Mouse (Mus musculus) retina, postnatal 1 day (tissue): Measurements from ENCODE around the gene Add1.

ENCODE experiments used
- DNase-seq: peaks from one replicate; pipeline ENCODE4 v3.0.0-alpha.2; 2012

Gene Add1

GRCm38 (mm10) chr5:34632996-34633395 is 59.5 kb downstream of the Add1 start:
- DNase-seq: no peak

GRCm38 (mm10) chr5:34633641-34634040 is 60.2 kb downstream of the Add1 start:
- DNase-seq: no peak

- no peak for DNase-seq
Observed at GRCm38 (mm10) chr5:34634746-34635400, 61.4 kb downstream of the Add1 start.

- peak; percentile 15 for DNase-seq
Observed at GRCm38 (mm10) chr5:34635665-34636192, 62.3 kb downstream of the Add1 start.

GRCm38 (mm10) chr5:34636481-34637287 is 63.2 kb downstream of the Add1 start, which contains the start of gene Mfsd10:
Gene Mfsd10, minus strand, starts transcription at chr5:34637212.
- DNase-seq: peak; percentile 89

GRCm38 (mm10) chr5:34637591-34638156 is 64.2 kb downstream of the Add1 start:
- DNase-seq: no peak

GRCm38 (mm10) chr5:34641991-34642390 is 68.5 kb downstream of the Add1 start:
- no peak for DNase-seq

- DNase-seq: peak; percentile 68
Observed at GRCm38 (mm10) chr5:34642932-34643331, 69.5 kb downstream of the Add1 start.

- peak; percentile 79 for DNase-seq
Observed at GRCm38 (mm10) chr5:34647581-34647980, 74.1 kb downstream of the Add1 start.

- no peak for DNase-seq
Observed at GRCm38 (mm10) chr5:34652961-34653360, 79.5 kb downstream of the Add1 start.

GRCm38 (mm10) chr5:34654881-34655280 is 81.4 kb downstream of the Add1 start:
- no peak for DNase-seq

GRCm38 (mm10) chr5:34657556-34657955 is 84.1 kb downstream of the Add1 start:
- DNase-seq: no peak

- peak; percentile 100 for DNase-seq
Observed at GRCm38 (mm10) chr5:34659686-34660590, 86.5 kb downstream of the Add1 start, which contains the start of the genes Nop14 and Grk4. Gene Nop14, minus strand, starts transcription at chr5:34660148. Gene Grk4, plus strand, starts transcription at chr5:34660379.

- no peak for DNase-seq
Observed at GRCm38 (mm10) chr5:34660591-34661130, 87.2 kb downstream of the Add1 start.

- no peak for DNase-seq
Observed at GRCm38 (mm10) chr5:34661909-34662308, 88.4 kb downstream of the Add1 start.

- no peak for DNase-seq
Observed at GRCm38 (mm10) chr5:34663231-34663630, 89.8 kb downstream of the Add1 start.

- no peak for DNase-seq
Observed at GRCm38 (mm10) chr5:34669493-34669892, 96.0 kb downstream of the Add1 start.

GRCm38 (mm10) chr5:34670280-34670679 is 96.8 kb downstream of the Add1 start:
- no peak for DNase-seq
